Mouse (Mus musculus): ENCODE measurements at regions not wholly inside any gene's neighbourhood (a gene's known extent, or its start where the extent isn't known, plus 50 kb on each side); places are given as distances from the start of the nearest gene placed in this dataset.

GRCm38 (mm10) chr4:94397284-94397683, 159.1 kb upstream of the Gm10306 start:
- TF ChIP-seq CTCF (IDR thresholded peaks at IDR 0.05; ENCODE audit: low read depth, low read length) (no peak), POLR2A (IDR thresholded peaks at IDR 0.05; ENCODE audit: insufficient read depth, low read length) (no peak), EP300 (IDR thresholded peaks at IDR 0.05; ENCODE audit: insufficient read depth, low read depth, low read length) (no peak)

All from ES-Bruce4 (cell line).